Mouse (Mus musculus): ENCODE results near the gene Uap1l1. TPM values are rescaled to one million over a fixed set of nuclear protein-coding genes. Genes with fewer than 3 reads are reported as not detected.
A peak's percentile ranks its signal among the peaks of the same experiment; 100 is the strongest.

Gene Uap1l1
- polyA plus RNA-seq, 1 experiment = 203 TPM

DNA sequence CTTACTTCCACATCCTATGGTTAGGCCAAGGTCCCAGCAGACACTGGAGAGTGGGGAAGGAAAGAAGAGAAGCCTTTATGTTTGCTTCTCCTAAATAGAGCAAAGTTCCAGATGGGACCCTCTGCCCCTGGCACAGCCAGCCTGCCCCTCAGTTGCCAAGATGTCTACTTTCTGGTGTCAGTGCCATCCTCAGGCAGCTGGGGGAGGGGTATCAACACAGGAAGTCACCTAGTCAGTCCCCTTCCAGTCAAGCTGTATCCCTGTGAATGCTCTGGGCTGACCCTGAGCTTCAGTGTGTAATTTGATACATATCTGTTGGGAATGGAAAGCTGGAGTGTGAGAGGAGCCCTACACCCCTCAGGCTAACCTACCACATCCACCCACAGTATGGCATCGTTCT, 31.5 kb upstream of the Uap1l1 start:
- H3K4me3 ChIP-seq (ENCODE audit: insufficient read depth, low read length) = no peak overlapping the region
- no peak overlapping the region for H3K27ac ChIP-seq (ENCODE audit: insufficient read depth, low read depth, low read length)
- H3K4me1 ChIP-seq (ENCODE audit: control insufficient read depth, insufficient read depth, low read length) = no peaks in the 10 kb centered on the region
- TF ChIP-seq POLR2A (IDR thresholded peaks at IDR 0.05; ENCODE audit: borderline replicate concordance, low read depth, low read length) = no peak
- no peak for TF ChIP-seq CTCF (IDR thresholded peaks at IDR 0.05; ENCODE audit: low read depth, low read length)

DNA sequence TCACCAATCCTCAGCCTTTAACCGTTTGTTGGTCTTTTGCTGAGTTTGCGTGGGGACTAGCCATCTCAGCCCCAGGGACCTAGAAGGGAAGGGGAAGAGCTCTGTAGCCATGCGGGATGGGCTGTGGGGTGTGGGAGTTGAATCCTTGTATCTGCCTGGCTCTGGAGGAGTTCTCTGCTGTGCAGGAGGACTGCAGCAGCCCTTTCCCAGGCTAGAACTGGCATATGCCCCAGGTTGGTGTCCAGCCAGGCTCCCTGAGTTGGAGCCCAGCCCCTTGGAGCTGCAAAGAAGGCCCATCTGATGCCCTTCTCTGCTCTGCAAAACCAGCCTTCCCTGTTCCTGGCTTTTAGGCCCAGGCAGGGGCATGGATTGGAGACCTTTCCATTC, 31.1 kb upstream of the Uap1l1 start:
- Histone ChIP-seq H3K4me3 (ENCODE audit: insufficient read depth, low read length) (no peak overlapping the region), H3K27ac (ENCODE audit: insufficient read depth, low read depth, low read length) (no peak overlapping the region), H3K4me1 (ENCODE audit: control insufficient read depth, insufficient read depth, low read length) (no peaks in the 10 kb centered on the region)
- no peak for TF ChIP-seq POLR2A (IDR thresholded peaks at IDR 0.05; ENCODE audit: borderline replicate concordance, low read depth, low read length)
- no peak for TF ChIP-seq CTCF (IDR thresholded peaks at IDR 0.05; ENCODE audit: low read depth, low read length)

DNA sequence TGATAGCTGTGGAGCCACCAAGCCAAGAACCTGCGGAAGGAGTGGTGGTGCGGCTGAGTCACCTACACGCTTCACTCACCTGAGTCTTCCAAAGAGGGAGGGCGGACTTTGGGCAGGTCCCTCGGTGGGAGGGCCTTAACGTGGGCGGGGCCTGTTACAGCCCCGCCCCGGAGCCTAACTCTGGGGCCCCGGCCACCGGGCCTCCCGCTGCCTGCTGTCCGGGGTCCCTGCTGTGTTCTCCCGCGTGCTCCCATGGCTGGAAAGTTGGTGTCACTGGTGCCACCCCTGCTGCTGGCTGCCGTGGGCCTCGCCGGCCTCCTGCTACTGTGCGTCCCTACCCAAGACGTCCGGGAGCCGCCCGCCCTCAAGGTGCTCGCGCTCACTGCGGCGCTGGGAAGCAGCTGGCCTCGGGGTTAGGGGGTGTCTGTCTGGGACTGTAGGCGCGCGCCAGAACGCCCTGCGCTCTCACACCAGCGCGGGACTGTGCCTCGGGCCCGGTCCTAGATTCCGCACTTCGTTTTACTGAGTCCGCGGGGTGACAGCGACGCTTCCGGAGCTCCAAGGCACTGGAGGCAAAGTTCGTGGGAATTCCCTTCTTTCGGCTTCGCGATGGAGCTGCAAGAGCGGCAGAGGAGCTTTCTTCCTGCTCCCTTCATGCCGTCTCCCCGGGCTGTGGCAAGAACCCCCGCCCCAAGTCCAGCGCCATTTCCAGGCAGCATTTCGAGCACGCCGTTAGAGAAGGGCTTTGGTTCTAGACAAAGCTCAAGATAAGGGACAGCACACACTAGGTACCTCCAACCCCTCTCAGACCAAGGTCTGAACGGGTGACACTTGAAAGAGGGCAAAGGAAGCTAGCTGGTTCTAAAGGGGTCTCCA, 30.5 kb upstream of the Uap1l1 start, which contains the start of gene Entpd2:
Gene Entpd2, plus strand, starts transcription at position 154 of the 876 bp plus-strand sequence.
- Histone ChIP-seq H3K27ac (ENCODE audit: insufficient read depth, low read depth, low read length) (no peak within 1 kb of the TSS), H3K4me1 (ENCODE audit: control insufficient read depth, insufficient read depth, low read length) (no peaks in the 10 kb centered on the region), H3K4me3 (ENCODE audit: insufficient read depth, low read length) (peak within 1 kb of the TSS; percentile 51)
- TF ChIP-seq POLR2A (IDR thresholded peaks at IDR 0.05; ENCODE audit: borderline replicate concordance, low read depth, low read length) (no peak), CTCF (IDR thresholded peaks at IDR 0.05; ENCODE audit: low read depth, low read length) (no peak)

DNA sequence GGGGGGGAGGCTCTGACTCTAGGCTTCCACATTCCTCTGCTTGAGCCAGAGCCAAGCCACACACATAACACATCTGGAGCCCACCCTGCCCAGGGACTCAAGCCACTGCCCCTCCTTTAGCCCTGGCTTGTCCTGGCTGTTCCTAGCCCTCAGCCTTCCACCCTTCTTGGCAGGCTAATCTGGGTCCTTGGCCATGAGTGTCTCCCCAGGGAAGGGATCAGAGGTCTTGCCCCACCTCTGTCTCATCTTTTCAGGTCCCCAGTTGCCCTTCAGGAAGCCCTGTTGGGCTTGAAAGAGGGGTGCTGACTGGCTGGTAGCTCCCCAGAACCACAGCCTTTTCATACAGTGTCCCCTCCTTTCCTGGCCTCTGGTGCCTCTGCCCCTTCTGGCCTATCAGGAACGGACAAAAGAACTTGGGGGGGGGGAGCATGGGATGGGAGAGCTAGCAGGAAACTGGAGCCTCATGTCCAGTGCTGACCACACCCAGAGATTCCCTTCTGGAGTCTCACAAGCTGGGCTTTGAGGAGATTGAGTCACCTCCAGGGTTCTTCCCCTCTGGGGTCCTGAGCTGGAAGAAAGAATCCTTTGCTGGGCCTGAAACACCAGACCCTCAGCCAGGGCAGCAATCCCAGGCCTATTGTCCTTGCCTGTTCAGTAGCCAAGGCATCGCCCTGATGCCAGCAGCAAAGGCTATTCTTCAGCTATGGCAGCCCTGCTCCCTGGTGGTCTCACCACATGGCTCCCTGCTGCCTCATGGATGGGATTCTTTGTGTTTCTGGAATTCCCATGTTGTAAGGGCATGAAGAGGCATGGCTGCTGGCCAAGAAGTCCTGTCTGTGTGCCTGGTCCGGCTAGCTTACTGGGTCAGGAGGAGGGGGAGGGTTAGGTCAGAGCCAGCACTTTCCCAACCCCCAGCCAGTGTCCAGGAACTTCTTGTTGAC, 29.1 kb upstream of the Uap1l1 start:
- TF ChIP-seq POLR2A (IDR thresholded peaks at IDR 0.05; ENCODE audit: borderline replicate concordance, low read depth, low read length) (no peak), CTCF (IDR thresholded peaks at IDR 0.05; ENCODE audit: low read depth, low read length) (no peak)
- Histone ChIP-seq H3K4me1 (ENCODE audit: control insufficient read depth, insufficient read depth, low read length) (no peaks in the 10 kb centered on the region), H3K27ac (ENCODE audit: insufficient read depth, low read depth, low read length) (no peak overlapping the region), H3K4me3 (ENCODE audit: insufficient read depth, low read length) (no peak overlapping the region)

DNA sequence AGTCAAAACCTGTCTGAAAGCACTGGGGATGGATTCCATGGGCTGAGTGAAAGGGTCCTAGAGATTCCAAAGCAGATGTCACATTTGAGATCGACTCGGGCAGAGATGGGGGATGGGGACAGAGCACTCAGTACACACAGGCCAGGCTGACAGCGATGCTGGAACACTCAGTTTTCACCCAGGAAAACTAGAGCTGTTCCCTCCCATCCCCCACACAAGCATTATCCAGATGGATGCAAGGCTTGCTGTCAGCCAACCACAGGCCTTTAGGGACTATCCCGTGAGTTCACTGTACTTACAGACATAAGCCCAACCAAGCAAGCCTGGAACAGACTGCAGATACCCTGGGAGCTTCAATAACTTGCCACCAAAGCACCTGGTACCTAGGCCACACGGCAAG, 25.8 kb upstream of the Uap1l1 start:
- Histone ChIP-seq H3K4me3 (ENCODE audit: insufficient read depth, low read length) (no peak overlapping the region), H3K4me1 (ENCODE audit: control insufficient read depth, insufficient read depth, low read length) (no peaks in the 10 kb centered on the region; the same call in 1 of the 2 replicates), H3K27ac (ENCODE audit: insufficient read depth, low read depth, low read length) (no peak overlapping the region)
- TF ChIP-seq POLR2A (IDR thresholded peaks at IDR 0.05; ENCODE audit: borderline replicate concordance, low read depth, low read length) = no peak

DNA sequence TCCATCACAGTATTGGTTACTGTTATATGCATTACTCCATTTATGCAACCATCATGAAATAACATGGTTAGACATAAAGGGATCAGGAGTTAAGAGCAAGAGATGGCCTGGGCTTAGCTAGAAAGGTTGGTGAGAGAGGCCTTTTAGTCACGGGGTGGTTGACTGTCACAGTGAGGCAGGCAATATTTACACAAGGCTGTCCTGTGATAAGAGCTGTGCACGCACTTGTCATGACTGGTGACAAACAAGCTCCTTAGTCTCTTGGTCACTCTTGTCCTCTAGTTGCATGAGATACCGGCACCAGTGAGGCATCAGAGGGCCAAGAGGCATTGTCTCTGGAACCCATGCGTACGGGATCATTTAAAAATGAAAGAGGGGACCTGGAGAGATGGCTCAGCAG, 19.0 kb upstream of the Uap1l1 start:
- H3K4me1 ChIP-seq (ENCODE audit: control insufficient read depth, insufficient read depth, low read length) = peaks cover 5% of the 10 kb centered on the region
- no peak overlapping the region for H3K27ac ChIP-seq (ENCODE audit: insufficient read depth, low read depth, low read length)
- no peak for TF ChIP-seq POLR2A (IDR thresholded peaks at IDR 0.05; ENCODE audit: borderline replicate concordance, low read depth, low read length)
- no peak for TF ChIP-seq CTCF (IDR thresholded peaks at IDR 0.05; ENCODE audit: low read depth, low read length)
- no peak overlapping the region for H3K4me3 ChIP-seq (ENCODE audit: insufficient read depth, low read length)

DNA sequence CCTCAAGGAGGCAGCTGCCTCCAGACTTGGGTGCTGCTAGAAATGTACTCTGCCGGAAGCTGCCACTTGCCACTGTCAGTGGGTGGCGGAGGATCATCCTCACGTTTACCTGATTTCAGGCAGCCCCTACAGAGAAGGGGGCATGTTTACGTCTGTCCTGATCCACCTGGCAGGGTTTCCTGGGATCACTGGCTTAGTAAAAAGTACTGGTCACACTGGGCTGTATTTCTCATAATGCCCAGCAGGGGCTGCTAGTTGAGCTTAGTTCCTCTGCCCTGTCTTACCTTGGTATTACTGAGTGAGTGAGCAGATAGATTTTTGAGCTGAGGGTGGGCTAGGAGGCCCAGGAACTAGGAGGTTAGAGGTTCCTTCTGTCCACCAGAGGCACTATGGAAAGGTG, 11.1 kb upstream of the Uap1l1 start:
- H3K4me1 ChIP-seq (ENCODE audit: control insufficient read depth, insufficient read depth, low read length) = peaks cover 2% of the 10 kb centered on the region
- H3K27ac ChIP-seq (ENCODE audit: insufficient read depth, low read depth, low read length) = no peak overlapping the region
- no peak overlapping the region for H3K4me3 ChIP-seq (ENCODE audit: insufficient read depth, low read length)
- TF ChIP-seq CTCF (IDR thresholded peaks at IDR 0.05; ENCODE audit: low read depth, low read length) (peak; percentile 44; the same call in 1 of the 2 replicates), POLR2A (IDR thresholded peaks at IDR 0.05; ENCODE audit: borderline replicate concordance, low read depth, low read length) (no peak)

DNA sequence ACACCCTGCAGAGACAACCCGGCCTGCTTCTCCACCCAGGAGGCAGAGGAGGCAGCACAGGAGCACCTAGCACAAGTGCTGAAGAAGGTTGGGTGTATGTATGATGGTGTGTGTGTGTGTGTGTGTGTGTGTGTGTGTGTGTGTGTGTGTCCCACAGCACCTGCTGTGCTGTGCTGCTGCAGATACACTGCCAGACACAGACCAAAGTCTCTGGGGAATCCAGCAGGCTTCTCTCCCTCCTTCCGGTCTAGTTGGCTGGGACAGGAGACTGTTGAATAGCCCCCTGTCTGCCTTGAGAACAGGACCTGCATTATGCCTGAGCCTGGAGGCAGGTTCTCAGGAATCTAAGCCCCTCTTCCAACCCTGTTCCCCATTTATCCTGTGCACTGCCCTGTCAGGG, 7.9 kb upstream of the Uap1l1 start:
- peaks cover 3% of the 10 kb centered on the region for H3K4me1 ChIP-seq (ENCODE audit: control insufficient read depth, insufficient read depth, low read length)
- no peak overlapping the region for H3K27ac ChIP-seq (ENCODE audit: insufficient read depth, low read depth, low read length)
- TF ChIP-seq CTCF (IDR thresholded peaks at IDR 0.05; ENCODE audit: low read depth, low read length) (no peak), POLR2A (IDR thresholded peaks at IDR 0.05; ENCODE audit: borderline replicate concordance, low read depth, low read length) (no peak)
- peak overlapping the region; percentile 77 for H3K4me3 ChIP-seq (ENCODE audit: insufficient read depth, low read length)

DNA sequence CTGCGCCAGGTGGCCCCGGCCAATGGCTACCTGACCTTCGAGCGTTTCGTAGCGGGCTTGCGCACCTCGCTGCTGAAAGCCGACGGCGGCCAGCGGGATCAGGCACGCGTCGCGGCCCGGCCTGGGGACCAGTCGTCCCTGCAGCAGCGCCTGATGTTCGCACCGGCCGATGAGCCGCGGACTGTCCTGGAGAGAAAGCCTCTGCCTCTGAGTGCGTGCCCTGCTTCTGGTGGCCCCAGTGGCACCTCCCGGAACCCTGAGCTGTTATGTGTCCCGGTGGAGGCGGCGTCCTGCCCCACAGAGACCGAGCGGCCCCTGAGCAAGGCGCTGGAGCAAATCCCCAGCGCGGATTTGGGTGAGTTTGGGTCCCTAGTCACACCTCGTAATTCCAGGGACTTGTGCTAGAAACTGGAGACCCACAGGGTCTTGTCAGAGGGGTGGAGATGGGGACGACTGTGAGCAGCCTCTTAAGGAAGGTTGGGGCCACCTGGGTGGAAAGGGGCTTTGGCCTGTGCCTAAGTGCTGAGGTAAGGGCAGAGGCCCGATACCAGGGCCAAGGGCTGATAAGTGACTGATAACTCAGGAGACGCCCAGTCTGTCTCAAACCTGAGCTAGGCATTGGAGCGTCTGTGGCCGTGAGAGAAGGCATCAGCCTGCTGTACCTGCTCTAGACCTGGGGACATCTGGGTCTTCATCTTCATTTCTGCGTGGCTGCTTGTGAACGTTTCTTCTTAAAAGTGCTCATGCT, 7.3 kb upstream of the Uap1l1 start:
- no peak overlapping the region for H3K27ac ChIP-seq (ENCODE audit: insufficient read depth, low read depth, low read length)
- H3K4me1 ChIP-seq (ENCODE audit: control insufficient read depth, insufficient read depth, low read length) = peaks cover 3% of the 10 kb centered on the region
- TF ChIP-seq CTCF (IDR thresholded peaks at IDR 0.05; ENCODE audit: low read depth, low read length) (no peak), POLR2A (IDR thresholded peaks at IDR 0.05; ENCODE audit: borderline replicate concordance, low read depth, low read length) (no peak)
- H3K4me3 ChIP-seq (ENCODE audit: insufficient read depth, low read length) = peak overlapping the region; percentile 77
